Mouse (Mus musculus) thymus, postnatal 0 days (tissue): Measurements from ENCODE around the gene Il12rb1. TPM values are rescaled to one million over a fixed set of nuclear protein-coding genes. Genes with fewer than 3 reads are reported as not detected.
A peak's percentile ranks its signal among the peaks of the same experiment; 100 is the strongest.

Experiments used
- DNase-seq: peaks from one replicate; pipeline ENCODE4 v3.0.0-alpha.2; 2015; ENCODE audit warnings: low spot score
- polyA plus RNA-seq: library from polyadenylated mRNA; unstranded; fragments of >200 nt; fragmentation: Nextera tagmentation; extraction: Ambion mirVana; gene quantifications from 2 replicates; pipeline ENCODE4 v1.2.1, GENCODE M21; 2015

Gene Il12rb1
- polyA plus RNA-seq, 1 experiment from 2014 or later, result 16.2 TPM

DNA sequence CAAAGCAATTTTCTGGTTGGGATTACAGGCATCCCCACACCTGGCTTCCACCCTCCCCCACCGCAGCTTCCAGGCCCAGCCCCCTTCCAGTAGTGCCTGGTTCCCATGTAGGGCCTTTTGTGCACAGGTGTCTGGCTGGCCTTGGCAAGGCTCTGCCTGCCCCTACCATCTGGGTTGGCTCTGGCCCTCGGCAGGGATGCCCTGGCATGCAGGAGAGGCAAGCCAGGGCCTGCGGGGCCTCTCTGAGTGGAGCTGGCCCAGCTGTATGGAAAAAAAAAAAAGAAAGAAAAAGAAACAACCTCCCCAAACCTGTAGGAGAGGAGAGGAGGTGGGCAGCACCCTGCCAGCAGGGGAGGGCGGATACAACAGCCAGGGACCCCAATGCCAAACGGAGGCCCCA lies 34.8 kb upstream of the Il12rb1 start:
- DNase-seq, result no peak

DNA sequence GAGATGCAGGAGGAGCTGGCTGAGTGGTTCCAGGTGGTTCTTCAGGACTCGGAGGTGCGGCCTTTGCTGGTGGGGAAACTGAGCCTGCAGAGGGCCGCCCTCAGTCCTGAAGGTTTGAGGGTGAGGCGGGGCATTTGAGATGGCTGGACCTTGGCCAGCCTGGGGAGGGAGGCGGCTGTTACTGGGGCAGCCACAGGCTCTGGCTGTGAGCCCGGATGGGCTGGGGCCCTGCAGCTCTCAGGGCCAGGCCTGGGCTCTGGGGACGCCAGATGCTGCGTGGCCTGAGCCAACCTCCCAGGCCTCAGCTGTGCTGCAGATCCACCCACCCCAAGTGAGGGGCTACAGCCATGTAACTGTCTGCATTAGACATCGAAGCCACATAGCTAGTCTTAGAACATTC lies 34.4 kb upstream of the Il12rb1 start:
- DNase-seq, result no peak

DNA sequence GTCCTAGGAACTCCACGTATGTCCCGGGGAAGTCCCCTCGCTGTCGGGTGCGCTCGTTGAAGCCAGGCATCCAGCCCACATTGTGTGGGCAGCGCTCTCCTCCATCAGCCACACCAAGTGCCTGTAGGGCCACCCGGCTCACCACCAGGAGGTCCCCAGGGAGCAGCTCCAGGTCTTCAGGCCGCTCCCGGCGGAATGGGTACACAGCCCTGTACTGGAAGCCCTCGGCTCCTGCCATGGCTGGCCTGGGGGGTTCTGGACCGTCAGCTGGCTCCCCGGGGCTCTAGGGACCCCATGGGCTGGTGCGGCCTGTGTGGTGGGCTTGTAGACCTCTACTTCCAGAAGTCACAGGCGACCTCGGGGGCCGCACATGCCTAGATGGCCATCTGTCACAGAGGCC lies 33.5 kb upstream of the Il12rb1 start:
- DNase-seq, result no peak

DNA sequence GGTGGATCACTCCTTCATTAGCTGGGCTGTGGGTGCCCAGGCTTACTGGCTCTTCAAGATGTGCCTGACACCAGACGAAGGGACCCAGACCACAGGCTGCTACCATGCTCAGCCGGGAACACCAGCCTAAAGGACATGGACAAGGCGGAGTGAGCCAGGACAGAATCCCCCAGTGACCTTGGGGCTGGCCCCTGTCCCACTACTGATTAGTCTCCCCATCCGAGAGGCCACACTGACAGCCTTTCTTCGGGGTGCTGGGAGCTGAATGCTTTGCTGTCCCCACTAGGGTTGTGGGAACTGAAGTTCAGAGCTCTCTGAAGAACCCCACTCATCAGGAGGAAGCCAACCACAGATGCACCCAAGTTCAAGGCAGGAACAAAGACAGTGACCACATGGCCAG lies 33.0 kb upstream of the Il12rb1 start:
- no peak for DNase-seq

DNA sequence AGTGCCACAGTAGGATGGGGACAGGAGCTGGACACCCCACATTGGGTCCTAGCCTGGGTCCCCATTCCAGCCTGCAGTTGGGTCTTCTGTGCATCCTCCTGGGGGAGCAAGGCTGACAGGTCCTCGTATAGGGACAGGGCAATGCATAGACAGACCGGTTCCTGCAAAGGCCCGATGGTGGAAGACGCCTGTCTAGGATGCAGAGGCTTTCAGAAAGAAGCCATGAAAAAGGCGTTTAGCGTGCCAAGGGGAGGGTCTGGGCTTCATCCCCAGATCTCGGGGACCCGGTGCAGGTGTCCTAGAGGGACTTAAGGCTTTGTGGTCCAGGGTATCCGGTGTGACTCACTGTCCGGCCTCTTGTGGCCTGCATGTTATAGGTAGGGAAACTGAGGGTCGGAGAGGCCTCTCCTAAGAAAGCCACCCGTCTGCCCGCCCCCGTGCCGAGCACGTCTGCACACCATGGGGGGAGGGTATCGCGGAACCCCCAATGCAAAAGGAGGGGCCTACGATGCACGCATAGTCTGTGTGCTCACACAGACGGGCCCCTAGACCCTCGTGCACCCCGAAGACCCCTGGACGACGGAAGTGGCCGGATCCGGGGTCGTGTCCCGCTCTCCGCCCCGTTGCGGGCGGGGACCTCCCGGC lies 32.3 kb upstream of the Il12rb1 start:
- DNase-seq, result no peak

DNA sequence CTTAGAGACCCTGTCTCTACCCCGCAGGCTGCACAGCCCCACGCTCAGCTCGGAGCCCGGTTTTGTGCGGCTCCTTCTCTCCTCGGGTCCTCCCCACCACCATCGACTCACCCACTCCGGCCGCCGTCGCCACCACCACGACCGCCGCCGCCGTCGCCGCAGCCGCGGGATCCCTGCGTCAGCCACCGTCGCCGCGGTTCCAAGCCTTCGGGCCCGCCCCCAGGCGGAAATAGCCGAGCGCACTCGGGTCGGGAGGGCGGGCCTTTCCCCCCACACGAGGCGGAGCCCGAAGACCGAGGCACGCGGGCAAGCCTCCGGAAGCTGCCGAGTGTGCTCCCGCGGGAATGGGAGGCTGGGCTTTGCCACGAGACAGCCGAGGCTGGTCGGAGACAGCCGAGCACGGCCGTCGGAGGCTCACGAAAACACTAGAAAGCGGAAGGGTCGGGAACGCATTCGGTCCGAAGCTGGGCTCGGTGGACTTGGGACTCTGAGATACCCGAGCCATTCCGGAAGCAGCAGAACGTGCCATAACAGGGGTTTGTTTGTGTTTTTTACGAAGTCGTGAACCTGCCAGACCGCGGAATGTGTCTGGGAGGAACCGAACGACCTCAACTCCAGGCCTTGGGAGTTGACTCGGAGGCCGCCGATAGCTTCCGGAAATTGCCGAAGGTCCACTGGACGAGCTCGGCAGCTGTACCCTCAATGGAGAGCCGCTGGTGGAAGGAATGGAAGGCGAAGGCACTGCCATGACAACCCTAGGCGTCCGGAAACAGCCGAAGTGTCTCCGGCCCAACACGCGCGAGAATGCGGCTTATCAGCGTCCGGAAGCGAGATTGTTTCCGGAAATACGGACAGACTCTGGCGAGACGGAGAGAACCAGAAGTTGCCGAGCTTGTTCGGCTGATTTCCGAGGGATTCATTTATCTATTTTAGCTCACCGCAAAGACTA lies 31.5 kb upstream of the Il12rb1 start, which contains the start of gene Pik3r2:
TSS of gene Pik3r2 (minus strand) at position 218 of the 949 bp plus-strand sequence.
- peak; percentile 99 for DNase-seq

DNA sequence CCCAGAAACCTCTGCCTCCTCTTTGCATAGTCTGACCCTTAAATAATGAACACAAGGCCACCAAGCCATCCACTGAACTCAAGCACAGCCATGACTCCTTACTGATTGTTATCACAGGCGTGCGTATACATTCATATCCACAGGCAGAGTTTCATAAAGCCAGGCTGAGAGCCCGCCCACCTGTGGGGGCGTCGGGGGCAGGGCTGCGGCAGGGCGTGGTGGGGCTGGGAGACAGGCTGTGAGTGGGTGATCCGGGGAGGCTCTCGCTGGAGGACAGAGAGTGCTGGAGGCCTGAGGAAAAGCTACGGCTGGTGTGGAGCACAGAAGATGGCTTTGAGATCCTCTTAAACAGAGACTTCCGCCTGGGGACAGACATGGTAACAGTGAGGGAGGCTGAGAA lies 28.2 kb upstream of the Il12rb1 start:
- DNase-seq, result no peak

DNA sequence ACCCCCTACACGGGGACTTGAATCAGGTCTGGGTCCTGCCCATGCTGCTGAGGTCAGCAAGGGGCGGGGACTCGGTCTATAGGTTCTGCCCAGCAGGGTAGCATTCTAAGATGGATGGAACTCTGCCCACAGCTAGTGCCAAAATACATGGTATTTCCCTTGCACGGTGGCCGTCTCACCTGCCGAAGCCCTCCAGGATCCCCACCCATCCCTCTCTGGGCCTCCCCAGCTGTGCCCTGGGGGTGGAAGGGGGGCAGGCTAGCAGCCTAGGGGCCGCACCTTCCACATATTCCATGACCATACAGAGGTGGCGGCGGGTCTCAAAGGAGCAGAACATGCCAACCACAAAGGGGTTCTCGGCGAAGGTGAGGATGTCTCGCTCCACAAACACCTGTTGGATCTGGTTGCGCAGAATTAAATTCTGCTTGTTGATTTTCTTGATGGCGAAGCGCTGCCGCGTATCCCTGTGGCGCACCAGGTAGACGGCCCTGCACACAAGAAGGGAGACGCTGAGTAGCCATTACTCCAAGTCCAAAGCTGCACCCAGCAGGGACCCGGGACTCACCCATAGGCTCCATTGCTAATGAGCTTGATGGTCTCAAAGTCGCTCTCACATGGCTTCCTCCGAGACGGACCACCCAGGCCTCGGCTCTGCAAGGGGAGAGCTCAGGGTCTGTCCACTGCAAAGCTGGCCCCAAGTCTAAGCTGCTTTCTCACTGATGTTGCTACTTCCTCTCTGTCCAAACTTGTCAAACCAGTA lies 21.8 kb upstream of the Il12rb1 start:
- DNase-seq, result no peak

DNA sequence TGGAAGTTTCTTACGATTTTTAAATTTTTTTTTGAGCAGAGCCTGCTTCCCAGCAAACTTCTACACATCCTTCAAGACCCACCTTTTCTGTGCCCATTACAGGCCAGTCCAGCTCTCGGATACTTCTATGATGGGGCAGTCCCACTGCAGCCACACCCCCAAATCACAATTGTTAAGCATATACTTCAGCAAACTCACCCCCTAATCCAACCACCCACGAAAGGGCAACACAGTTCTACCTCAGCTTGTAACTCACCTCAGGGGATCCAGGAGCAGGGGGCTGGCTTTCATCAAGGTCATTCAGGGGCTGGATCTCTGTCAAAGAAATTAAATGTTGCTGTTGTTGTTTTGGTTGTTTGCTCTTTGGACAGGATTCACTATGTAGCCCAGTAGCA lies 21.2 kb upstream of the Il12rb1 start:
- no peak for DNase-seq

DNA sequence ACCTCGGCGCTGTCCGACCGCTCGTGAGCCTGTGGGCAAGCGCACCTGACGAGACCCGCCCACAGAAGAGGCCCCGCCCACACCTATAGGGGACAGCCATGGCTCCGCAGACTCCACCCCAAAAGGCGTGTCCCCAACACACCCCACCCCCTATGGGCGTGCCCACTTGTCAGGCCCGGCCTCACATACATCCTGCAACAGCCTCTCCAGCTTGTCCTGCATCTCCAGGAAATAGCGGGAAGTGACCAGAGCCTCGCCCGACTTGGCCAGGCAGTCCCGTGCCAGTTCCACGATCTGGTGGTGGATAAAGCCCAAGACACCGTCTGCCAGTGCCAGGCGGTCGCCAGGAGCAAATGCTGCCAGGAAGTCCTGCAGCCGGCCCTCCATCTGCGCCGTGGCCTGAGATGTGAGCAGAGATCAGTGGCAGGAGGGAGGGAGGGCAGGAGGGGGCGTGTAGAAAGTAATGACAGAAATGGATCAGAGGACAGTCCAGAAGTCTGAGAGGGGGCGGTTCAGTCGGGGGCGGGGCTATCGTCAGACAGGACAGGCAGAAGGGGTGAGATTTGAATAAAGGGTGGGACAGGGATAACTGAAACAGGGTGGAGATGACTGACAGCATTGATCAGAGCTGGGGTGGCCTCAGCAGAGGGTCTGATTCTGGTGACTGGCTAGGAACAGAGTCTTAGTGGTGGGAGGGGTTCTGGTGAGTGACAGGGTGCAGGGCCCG lies 20.1 kb upstream of the Il12rb1 start:
- DNase-seq, result no peak

DNA sequence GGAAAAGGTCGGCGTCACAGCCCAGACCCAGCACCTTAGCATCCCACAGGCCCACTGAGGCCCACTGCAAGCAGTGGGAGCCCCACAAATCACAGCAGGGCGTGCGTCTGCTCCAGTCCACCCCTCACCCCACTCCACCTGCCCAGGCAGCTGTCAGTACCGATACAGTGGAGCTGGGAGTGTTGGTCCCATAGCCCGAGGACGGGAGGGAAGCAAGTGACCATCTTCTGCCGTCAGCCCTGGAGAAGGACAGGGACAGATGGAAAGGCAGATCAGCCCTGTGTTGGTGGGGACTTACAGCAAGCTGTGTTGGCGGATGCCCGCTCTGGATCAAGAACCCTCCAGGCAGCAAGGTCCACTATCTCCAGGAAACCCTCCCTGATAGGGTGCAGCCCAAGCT lies 19.2 kb upstream of the Il12rb1 start:
- no peak for DNase-seq

DNA sequence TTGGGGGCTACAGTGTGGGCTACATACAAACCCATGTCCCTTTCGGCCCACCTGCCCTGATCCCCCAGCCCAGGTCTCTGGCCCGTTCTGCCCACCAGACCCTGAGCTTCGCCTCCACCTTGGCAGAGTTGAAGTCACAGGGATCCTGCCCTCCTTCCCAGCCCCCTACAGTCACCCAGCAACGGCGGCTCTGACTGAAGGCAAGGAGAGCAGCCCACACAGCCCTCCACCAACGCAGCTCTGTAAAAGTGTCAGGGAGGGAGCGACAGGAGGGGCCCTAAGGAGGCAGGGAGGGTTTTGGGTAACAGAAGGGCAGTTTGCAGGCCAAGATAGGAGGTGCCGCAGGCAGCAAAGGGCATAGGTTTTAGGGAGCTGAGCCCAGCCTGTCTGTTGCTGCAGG lies 17.4 kb upstream of the Il12rb1 start:
- DNase-seq, result no peak

DNA sequence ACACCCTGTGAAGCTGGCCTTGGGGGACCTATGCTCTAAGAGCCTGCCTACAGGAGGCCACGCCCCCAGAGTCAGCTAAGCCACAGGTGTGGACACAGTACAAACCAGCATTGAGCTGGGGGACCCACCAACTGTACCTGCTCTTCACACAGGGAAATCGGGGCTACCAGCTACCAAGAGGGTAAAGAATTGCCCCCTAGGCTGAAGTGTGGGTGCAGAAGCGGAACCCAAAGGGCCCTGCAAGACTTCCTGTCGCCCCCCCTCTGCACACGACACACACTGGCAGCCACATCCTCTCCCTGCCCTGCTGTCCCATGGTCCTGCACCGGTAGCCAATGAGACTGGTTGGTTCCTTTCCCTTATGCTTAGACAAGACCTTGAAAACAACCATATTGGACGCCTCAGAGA lies 17.0 kb upstream of the Il12rb1 start:
- DNase-seq, result peak; percentile 89

DNA sequence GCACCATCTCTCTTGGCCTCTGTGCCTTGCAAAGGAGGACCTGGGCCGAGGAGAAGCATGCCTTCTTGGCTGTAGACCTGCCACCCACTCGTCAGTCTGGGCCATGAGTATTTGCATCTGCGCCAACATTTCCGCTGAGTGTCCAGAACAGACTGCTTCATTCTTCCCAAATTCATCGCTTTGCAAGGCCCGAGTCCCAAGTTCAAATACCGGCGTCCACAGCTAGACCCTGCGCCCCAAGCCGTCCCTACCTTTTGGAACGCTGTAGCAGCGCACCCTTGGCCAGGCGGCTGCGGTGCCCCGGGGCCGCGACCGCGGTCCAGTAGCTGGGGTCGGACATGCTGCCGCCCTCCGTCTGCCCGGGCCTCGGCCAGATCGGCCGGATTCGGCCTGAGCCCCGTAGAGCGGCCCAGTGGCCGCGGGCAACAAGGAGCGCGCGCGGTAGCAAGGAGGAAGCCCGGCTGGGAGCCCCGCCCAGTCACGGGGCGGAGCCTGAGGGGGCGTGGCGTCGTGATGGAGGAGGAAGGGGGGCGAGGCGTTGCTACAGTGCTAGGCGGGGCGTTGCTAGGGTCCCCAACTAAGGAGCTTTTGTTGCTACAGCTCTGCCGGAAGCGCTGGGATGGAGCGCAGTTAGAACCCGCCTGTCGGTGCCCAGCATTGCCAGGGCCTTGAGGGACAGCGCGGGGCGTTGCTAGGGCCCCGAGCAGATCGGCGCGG lies 16.1 kb upstream of the Il12rb1 start:
- peak; percentile 98 for DNase-seq

DNA sequence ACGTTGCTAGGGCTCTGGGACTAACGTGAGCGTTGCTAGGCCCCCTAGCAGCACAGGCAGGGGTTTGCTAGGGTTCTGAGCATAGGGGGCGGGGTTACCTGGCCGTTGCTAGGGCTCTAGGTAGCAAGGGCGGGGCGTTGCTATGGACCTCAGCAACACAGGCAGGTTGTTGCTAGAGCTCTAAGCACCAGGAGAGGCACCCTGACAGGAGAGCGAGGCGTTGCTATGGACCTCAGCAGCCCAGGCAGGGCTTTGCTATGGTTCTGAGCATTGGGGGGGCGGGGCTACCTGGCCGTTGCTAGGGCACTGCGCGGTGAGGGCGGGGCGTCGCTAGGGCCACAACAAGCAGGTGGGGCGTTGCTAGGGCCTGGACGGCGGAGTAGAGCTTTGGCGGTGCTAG lies 15.5 kb upstream of the Il12rb1 start:
- no peak for DNase-seq

DNA sequence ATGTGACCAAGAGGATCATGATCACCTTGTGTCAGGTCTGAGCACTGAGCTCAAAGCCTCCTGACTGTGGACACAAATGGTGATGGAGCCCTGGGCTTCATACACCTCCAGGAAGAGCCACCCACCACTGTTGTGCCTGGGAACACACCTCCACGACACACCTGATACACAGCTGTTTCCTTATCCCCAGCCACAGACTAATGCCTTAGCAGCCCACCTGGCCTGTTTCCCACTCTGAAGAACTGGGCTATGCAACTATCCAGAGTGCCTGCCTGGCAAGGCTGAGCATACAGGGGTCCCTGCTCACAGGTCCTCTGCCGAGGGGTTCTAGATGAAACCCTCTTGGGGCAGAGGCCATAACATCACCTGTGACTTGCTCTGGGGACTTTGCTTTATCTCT lies 14.0 kb upstream of the Il12rb1 start:
- no peak for DNase-seq

DNA sequence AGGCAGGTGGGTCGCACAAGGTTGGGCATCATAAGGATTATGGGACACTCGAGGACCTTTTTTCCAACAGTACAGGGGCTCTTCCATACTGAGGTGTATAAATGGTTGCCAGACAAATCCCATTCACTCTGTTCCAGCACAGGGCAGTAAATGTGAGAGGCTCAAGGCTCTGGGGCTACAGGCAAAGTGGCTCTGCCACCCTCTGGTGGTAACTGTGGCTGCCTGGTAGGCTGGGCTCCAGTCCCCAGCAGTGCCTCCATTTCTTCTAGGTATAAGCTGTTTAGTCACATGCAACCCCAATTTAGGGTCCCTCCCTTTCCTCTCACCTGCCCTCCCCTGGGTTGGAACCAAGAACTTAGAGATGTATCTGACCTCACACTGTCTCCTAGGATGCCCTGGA lies 12.9 kb upstream of the Il12rb1 start:
- DNase-seq, result no peak

DNA sequence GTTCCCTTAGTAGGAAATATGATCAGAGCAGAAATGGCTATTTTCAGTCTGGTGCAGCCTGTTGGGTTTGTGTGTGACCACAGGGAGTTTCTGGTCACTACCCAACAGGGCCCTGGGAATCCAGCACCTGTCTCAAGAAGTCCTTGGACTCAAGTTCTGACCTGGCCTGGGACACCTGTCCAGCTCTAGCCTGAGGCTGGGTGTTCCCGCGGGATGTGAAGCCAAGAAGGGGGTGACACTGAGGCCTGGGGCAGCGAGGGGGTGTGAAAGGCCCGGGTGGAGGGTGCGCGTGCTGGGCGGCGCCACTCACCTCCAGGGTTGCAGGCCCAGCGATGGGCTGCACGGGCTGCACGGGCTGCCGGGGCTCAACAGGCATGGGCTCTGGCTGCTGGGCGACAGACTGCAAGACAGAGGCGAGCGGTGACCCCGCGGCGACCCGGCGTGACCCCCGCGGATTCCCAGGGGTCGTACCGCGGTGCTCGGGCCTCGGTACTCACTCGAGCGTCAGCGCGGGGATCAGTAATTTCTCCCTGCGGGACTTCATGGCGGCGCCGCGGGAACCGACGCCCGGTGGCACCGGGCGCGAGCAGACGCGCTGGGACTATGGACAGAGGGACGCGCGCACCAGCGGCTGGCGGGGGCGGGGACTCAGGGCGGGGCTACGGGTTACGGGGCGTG lies 11.7 kb upstream of the Il12rb1 start:
- DNase-seq, result no peak

DNA sequence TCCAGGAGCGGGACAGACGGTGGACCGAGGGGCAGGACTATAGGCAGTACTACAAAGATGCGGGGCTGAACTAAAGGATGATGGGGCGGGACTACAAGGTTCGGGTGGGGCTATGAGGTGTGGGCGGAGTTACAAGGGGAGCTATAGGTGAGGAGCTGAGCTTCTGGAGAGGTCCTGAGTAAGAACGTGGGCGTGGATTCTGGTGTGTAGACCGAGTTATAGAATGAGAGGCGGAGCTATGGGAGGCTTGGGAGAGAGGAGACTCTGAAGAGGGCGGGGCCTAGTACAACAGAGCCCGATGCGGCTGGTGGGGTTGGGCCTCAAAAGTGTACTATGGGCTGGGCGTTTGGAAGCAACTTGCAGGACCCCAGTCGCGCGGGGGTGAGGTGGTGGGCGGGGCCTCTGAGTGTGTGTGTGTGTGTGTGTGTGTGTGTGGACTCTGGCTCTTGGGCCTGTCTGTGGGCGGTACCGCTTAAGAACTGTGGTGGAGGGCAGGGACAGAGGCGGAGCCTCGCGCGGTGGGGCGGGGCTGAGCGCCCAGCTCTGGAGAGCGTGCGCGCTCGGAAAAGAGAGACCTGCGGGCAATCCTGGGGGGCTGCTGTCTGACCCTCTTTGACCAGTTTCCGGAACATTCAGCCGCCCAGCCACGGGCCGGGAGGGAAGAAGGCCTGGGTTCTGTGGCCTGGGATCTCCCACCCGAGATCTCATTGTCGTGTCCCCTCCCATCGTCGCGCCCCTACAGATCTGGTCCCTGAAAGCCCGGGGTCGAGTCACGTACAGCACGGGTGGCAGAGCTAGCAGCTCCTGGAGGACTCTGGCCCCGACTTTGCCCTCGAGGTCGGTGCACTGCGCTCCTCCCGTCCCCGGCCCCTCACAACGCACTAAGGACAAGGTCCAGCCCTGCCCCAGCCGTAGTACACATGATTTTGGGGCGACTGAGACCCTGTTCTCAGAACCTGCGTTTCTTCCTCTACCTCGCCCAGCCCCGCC lies 10.9 kb upstream of the Il12rb1 start:
- peak; percentile 87 for DNase-seq
